Mouse (Mus musculus): Measurements from ENCODE around the gene Zfp36l2. TPM values are rescaled to one million over a fixed set of nuclear protein-coding genes. Genes with fewer than 3 reads are reported as not detected.

Zfp36l2 gene
- total RNA-seq, 2 experiments from 2014 or later, result 17.1 to 20.4 TPM

- peak in 1 of 2 experiments; percentile 89 for DNase-seq (ENCODE audit: extremely low spot score in 1 of 2, low spot score in 2 of 2)
- intact Hi-C loops (cut with DNase I), result loop anchor here (2.0 kb wide), 1 partner anchor 67 kb away; no protein-coding TSS in a partner anchor
Observed at GRCm38 (mm10) chr17:84181502-84182310, 6.0 kb downstream of the Zfp36l2 start.

GRCm38 (mm10) chr17:84180715-84181501 lies 6.8 kb downstream of the Zfp36l2 start:
- intact Hi-C loops (cut with DNase I), result loop anchor here (2.0 kb wide), 1 partner anchor 66 kb away; no protein-coding TSS in a partner anchor
- DNase-seq (ENCODE audit: extremely low spot score in 1 of 2, low spot score in 2 of 2), result peak in 1 of 2 experiments; percentile 75

- DNase-seq (ENCODE audit: extremely low spot score in 1 of 2, low spot score in 2 of 2), result peak in 1 of 2 experiments; percentile 9
- intact Hi-C loops (cut with DNase I), result loop anchor here (2.0 kb wide), 1 partner anchor 65 kb away; no protein-coding TSS in a partner anchor
Observed at GRCm38 (mm10) chr17:84179973-84180365, 7.8 kb downstream of the Zfp36l2 start.

GRCm38 (mm10) chr17:84179026-84179972 lies 8.4 kb downstream of the Zfp36l2 start:
- intact Hi-C loops (cut with DNase I), result no loop called here
- peak in 1 of 2 experiments; percentile 19 for DNase-seq (ENCODE audit: extremely low spot score in 1 of 2, low spot score in 2 of 2)

- intact Hi-C loops (cut with DNase I), result no loop called here
- peak in 1 of 2 experiments; percentile 38 for DNase-seq (ENCODE audit: extremely low spot score in 1 of 2, low spot score in 2 of 2)
Observed at GRCm38 (mm10) chr17:84177481-84177880, 10.3 kb downstream of the Zfp36l2 start.

- intact Hi-C loops (cut with DNase I), result no loop called here
- DNase-seq (ENCODE audit: extremely low spot score in 1 of 2, low spot score in 2 of 2), result peak in 1 of 2 experiments; percentile 8
Observed at GRCm38 (mm10) chr17:84176446-84176845, 11.3 kb downstream of the Zfp36l2 start.

GRCm38 (mm10) chr17:84175196-84175595 lies 12.6 kb downstream of the Zfp36l2 start:
- intact Hi-C loops (cut with DNase I), result no loop called here
- peak in 1 of 2 experiments; percentile 12 for DNase-seq (ENCODE audit: extremely low spot score in 1 of 2, low spot score in 2 of 2)

- peak in 1 of 2 experiments; percentile 7 for DNase-seq (ENCODE audit: extremely low spot score in 1 of 2, low spot score in 2 of 2)
- intact Hi-C loops (cut with DNase I), result no loop called here
Observed at GRCm38 (mm10) chr17:84167377-84167776, 20.4 kb downstream of the Zfp36l2 start.

- no peak for DNase-seq (ENCODE audit: extremely low spot score in 1 of 2, low spot score in 2 of 2)
- intact Hi-C loops (cut with DNase I), result no loop called here
Observed at GRCm38 (mm10) chr17:84166135-84166860, 21.4 kb downstream of the Zfp36l2 start.

- peak in 1 of 2 experiments; percentile 11 for DNase-seq (ENCODE audit: extremely low spot score in 1 of 2, low spot score in 2 of 2)
- intact Hi-C loops (cut with DNase I), result no loop called here
Observed at GRCm38 (mm10) chr17:84165735-84166134, 22.0 kb downstream of the Zfp36l2 start.

- intact Hi-C loops (cut with DNase I), result no loop called here
- peak in 1 of 2 experiments; percentile 13 for DNase-seq (ENCODE audit: extremely low spot score in 1 of 2, low spot score in 2 of 2)
Observed at GRCm38 (mm10) chr17:84164146-84164545, 23.6 kb downstream of the Zfp36l2 start.

GRCm38 (mm10) chr17:84163066-84163785 lies 24.5 kb downstream of the Zfp36l2 start:
- intact Hi-C loops (cut with DNase I), result no loop called here
- DNase-seq (ENCODE audit: extremely low spot score in 1 of 2, low spot score in 2 of 2), result peak in 1 of 2 experiments; percentile 12

- intact Hi-C loops (cut with DNase I), result no loop called here
- peak in 1 of 2 experiments; percentile 5 for DNase-seq (ENCODE audit: extremely low spot score in 1 of 2, low spot score in 2 of 2)
Observed at GRCm38 (mm10) chr17:84162211-84162760, 25.5 kb downstream of the Zfp36l2 start.

GRCm38 (mm10) chr17:84161231-84161854 lies 26.4 kb downstream of the Zfp36l2 start:
- DNase-seq (ENCODE audit: extremely low spot score in 1 of 2, low spot score in 2 of 2), result peak in 1 of 2 experiments; percentile 58
- intact Hi-C loops (cut with DNase I), result no loop called here

GRCm38 (mm10) chr17:84158891-84159290 lies 28.9 kb downstream of the Zfp36l2 start:
- DNase-seq (ENCODE audit: extremely low spot score in 1 of 2, low spot score in 2 of 2), result peak in 1 of 2 experiments; percentile 5
- intact Hi-C loops (cut with DNase I), result no loop called here

GRCm38 (mm10) chr17:84158461-84158795 lies 29.3 kb downstream of the Zfp36l2 start:
- intact Hi-C loops (cut with DNase I), result no loop called here
- peak in 1 of 2 experiments; percentile 7 for DNase-seq (ENCODE audit: extremely low spot score in 1 of 2, low spot score in 2 of 2)
